Mouse (Mus musculus) hindlimb bud, embryonic 11.5 days (tissue): Measurements from ENCODE around the gene Ucp2.

Experiments
- DNase-seq: peaks from one replicate; pipeline ENCODE4 v3.0.0-alpha.2; 2012; ENCODE audit warnings: low read depth, low spot score; ENCODE audit errors: extremely low spot score

Gene Ucp2

DNA sequence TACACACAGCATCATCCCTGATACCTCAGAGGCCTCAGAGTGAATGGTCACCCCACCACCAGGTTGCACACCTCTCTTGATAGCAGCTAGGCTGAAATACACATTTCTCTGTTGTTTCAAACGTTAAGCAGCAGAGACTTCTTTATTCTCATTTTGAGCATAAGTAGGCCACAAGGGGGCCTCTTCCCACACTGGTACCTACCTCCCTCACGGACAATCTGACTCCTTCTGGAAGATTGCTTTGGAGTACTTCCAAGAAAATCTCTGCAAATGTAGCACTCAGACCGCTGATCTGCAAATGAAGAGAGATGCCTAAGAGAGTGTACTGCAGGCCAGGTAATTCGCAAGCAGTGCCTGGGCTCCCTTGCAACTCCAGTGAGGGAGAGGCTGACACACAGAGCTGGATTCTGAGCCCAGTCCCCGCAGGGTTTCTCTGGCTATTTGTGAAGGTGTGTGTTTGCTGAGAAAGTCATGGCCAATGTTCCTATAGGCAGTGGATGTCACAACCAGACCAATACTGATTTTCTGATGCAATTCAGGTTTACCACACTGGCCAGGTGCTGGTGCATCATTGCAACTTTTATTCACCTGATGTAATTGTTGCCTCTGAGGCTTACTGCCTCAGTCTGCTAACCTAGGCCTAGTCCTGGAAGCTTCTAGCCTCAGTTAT, 57.3 kb downstream of the Ucp2 start:
- DNase-seq: no peak
